9 mouse cellular contexts compared by ENCODE assay signal in the genomic region with DNA sequence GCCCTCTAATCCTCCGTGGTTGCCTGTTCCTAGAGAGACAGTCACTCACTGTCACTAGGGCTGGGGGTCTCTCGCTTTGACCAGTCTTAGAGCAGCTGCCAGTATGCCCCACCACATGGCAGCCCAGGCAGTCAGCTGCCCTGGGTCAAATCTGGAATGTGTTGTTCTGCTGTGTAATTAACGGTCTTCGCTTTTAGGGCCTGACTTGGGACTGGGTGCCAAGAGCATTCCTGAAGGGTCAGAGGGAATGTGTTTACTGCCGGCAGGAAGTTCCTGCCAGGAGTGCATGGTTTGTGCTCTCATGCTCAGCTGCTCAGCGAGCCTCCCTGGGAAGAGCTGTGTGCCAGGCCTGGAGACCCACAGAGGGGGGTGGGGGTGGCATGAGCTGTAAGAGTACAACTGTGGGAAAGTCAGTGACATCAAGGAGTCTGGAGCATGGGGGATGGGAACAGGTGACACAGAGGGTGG.
DNase-seq lines count a peak whose midpoint lies in the region; ATAC-seq lines count a peak whose summit lies in the region.
"Had no signal": no experiment of that assay in that cellular context is flagged by ENCODE, and none has a peak within 500 bp of the region (broad histone marks: within the 10 kb centered on the region; RNA-seq: fewer than 3 reads in every experiment).

No protein-coding gene starts in this region.

- no peaks in the 10 kb centered on the region for H3K36me3 ChIP-seq in heart, embryonic 13.5 days
- no peaks in the 10 kb centered on the region for H3K36me3 ChIP-seq in neural tube, embryonic 12.5 days

- peaks cover 10% of the 10 kb centered on the region for H3K9me3 ChIP-seq in heart, embryonic 13.5 days
- H3K9me3 ChIP-seq in neural tube, embryonic 12.5 days = peaks cover 8% of the 10 kb centered on the region; the same call in 1 of the 2 replicates

- no peak; the same call in 1 of the 2 replicates for ATAC-seq in heart, embryonic 13.5 days (ENCODE audit: extremely low read depth, insufficient number of reproducible peaks, low FRiP score, low TSS enrichment)
- peak; percentile 76 for ATAC-seq in neural tube, embryonic 12.5 days (ENCODE audit: low FRiP score, low read depth)

- H3K27me3 ChIP-seq in heart, embryonic 13.5 days (replicated peaks) = no peaks in the 10 kb centered on the region
- no peaks in the 10 kb centered on the region for H3K27me3 ChIP-seq in neural tube, embryonic 12.5 days (replicated peaks)

- no peak overlapping the region for H3K9ac ChIP-seq in heart, embryonic 13.5 days
- H3K9ac ChIP-seq in neural tube, embryonic 12.5 days = no peak overlapping the region
- H3K9ac ChIP-seq: liver, embryonic 14.5 days had no signal

- no peak overlapping the region for H3K4me3 ChIP-seq in heart, embryonic 13.5 days
- no peak overlapping the region for H3K4me3 ChIP-seq in neural tube, embryonic 12.5 days

- H3K27ac ChIP-seq in heart, embryonic 13.5 days (replicated peaks) = 0 out of 2 replicates have a peak overlapping the region, but pooled peaks have one; percentile 15
- H3K27ac ChIP-seq in neural tube, embryonic 12.5 days = no peak overlapping the region
- H3K27ac ChIP-seq: liver, embryonic 14.5 days had no signal

- peaks cover 19% of the 10 kb centered on the region for H3K4me1 ChIP-seq in heart, embryonic 13.5 days
- H3K4me1 ChIP-seq in neural tube, embryonic 12.5 days = peaks cover 14% of the 10 kb centered on the region; the same call in 1 of the 2 replicates

- H3K4me2 ChIP-seq in heart, embryonic 13.5 days = no peak overlapping the region
- H3K4me2 ChIP-seq in neural tube, embryonic 12.5 days (replicated peaks) = no peak overlapping the region; the same call in 1 of the 2 replicates

- peak; percentile 24 for DNase-seq in thymus, postnatal 4 days
- DNase-seq in thymus, postnatal 10 days (ENCODE audit: low spot score in 2 of 2) = no peak
- peak; percentile 90 for DNase-seq in kidney, postnatal 14 days
- no peak for DNase-seq in frontal cortex, postnatal 14 days (ENCODE audit: low spot score in 2 of 2)
- DNase-seq in frontal cortex, adult 2 months (ENCODE audit: extremely low spot score in 1 of 2, low spot score in 1 of 2) = no peak
- no peak for DNase-seq in right cerebral cortex, postnatal 4 days

- WGBS in heart, embryonic 13.5 days = 24% methylated on average over 6 of the region's 6 CpGs
- WGBS in neural tube, embryonic 12.5 days = 20% methylated on average over 6 of the region's 6 CpGs

Comparison
In these comparisons a context has a peak if more than half of its experiments do, and no peak if none do; other contexts are left out.
1. DNase-seq: peak in thymus, postnatal 4 days (single experiment) and kidney, postnatal 14 days (single experiment); none in thymus, postnatal 10 days (0 of 2), frontal cortex, postnatal 14 days (0 of 2), frontal cortex, adult 2 months (0 of 2) and right cerebral cortex, postnatal 4 days (single experiment).